In genomic region chr4:87384469-87385044, GRCm38 (mm10) we compare ENCODE assay signal across 14 mouse cellular contexts.
DNase-seq lines count a peak whose midpoint lies in the region; ATAC-seq and TF ChIP-seq lines count a peak whose summit lies in the region.
"Had no signal": no experiment of that assay in that cellular context is flagged by ENCODE, and none has a peak within 500 bp of the region (broad histone marks: within the 10 kb centered on the region; RNA-seq: fewer than 3 reads in every experiment).

No protein-coding gene starts in this region.

- no peak overlapping the region for H3K4me2 ChIP-seq in hindbrain, embryonic 11.5 days (replicated peaks; ENCODE audit: low read depth, low read length)
- H3K4me2 ChIP-seq in hindbrain, postnatal 0 days (ENCODE audit: low read depth, low read length) = no peak overlapping the region
- no peak overlapping the region for H3K4me2 ChIP-seq in lung, embryonic 14.5 days
- H3K4me2 ChIP-seq: heart, embryonic 15.5 days; limb, embryonic 15.5 days had no signal

- no peak for TF ChIP-seq POLR2A in lung, adult 2 months (IDR thresholded peaks at IDR 0.05; ENCODE audit: borderline replicate concordance, extremely low read depth, low read depth, low read length)

- ATAC-seq in hindbrain, embryonic 11.5 days (ENCODE audit: low FRiP score) = peak; percentile 48; the same call in 1 of the 2 replicates
- ATAC-seq in hindbrain, postnatal 0 days = no peak
- peak; percentile 17; the same call in 1 of the 2 replicates for ATAC-seq in lung, embryonic 14.5 days (ENCODE audit: insufficient read depth)
- no peak for ATAC-seq in megakaryocyte, adult 5-6 weeks (ENCODE audit: poor library complexity, severe bottlenecking)
- ATAC-seq: activated CD4-positive, CD25-positive, alpha-beta regulatory T cell, adult 4 months; CD4-positive, CD25-positive, alpha-beta regulatory T cell, adult 4 months had no signal

- H3K9me3 ChIP-seq in hindbrain, embryonic 11.5 days (ENCODE audit: control insufficient read depth, low read length) = no peaks in the 10 kb centered on the region
- no peaks in the 10 kb centered on the region for H3K9me3 ChIP-seq in hindbrain, postnatal 0 days (ENCODE audit: low read length)
- no peaks in the 10 kb centered on the region for H3K9me3 ChIP-seq in lung, embryonic 14.5 days (ENCODE audit: low read depth, low read length)
- H3K9me3 ChIP-seq: embryonic facial prominence, embryonic 10.5 days; heart, embryonic 15.5 days; limb, embryonic 15.5 days had no signal

- no peak for DNase-seq in hindbrain, embryonic 11.5 days (ENCODE audit: low spot score)
- DNase-seq in hindbrain, postnatal 0 days (ENCODE audit: low spot score) = no peak
- peak; percentile 53 for DNase-seq in lung, embryonic 14.5 days
- DNase-seq in lung, adult 2 months = no peak
- DNase-seq in Muller cell, postnatal 12 days (ENCODE audit: inconsistent ontology term) = peak; percentile 35
- DNase-seq in embryo, embryonic 10 days (ENCODE audit: low spot score) = peak; percentile 41
- DNase-seq: cerebellum, adult 9-10 months had no signal

- no peak overlapping the region for H3K27ac ChIP-seq in hindbrain, embryonic 11.5 days (ENCODE audit: low read depth, low read length)
- H3K27ac ChIP-seq in hindbrain, postnatal 0 days = no peak overlapping the region
- 0 out of 2 replicates have a peak overlapping the region, but pooled peaks have one; percentile 36 for H3K27ac ChIP-seq in lung, embryonic 14.5 days (ENCODE audit: low read depth)
- H3K27ac ChIP-seq: embryonic facial prominence, embryonic 10.5 days; heart, embryonic 15.5 days; layer of hippocampus, adult 2 months; limb, embryonic 15.5 days had no signal

- H3K4me3 ChIP-seq in hindbrain, embryonic 11.5 days (ENCODE audit: low read depth, low read length) = no peak overlapping the region
- H3K4me3 ChIP-seq in hindbrain, postnatal 0 days (ENCODE audit: low read length) = no peak overlapping the region
- no peak overlapping the region for H3K4me3 ChIP-seq in lung, embryonic 14.5 days (ENCODE audit: low read depth, low read length)
- H3K4me3 ChIP-seq in lung, adult 2 months (replicated peaks; ENCODE audit: extremely low read depth, low read depth, low read length) = no peak overlapping the region
- H3K4me3 ChIP-seq: embryonic facial prominence, embryonic 10.5 days; heart, embryonic 15.5 days; layer of hippocampus, adult 2 months; limb, embryonic 15.5 days had no signal

- H3K9ac ChIP-seq in hindbrain, embryonic 11.5 days (ENCODE audit: low read depth, low read length) = no peak overlapping the region
- no peak overlapping the region for H3K9ac ChIP-seq in hindbrain, postnatal 0 days (replicated peaks; ENCODE audit: low read length)
- H3K9ac ChIP-seq in lung, embryonic 14.5 days = no peak overlapping the region
- H3K9ac ChIP-seq: heart, embryonic 15.5 days; limb, embryonic 15.5 days had no signal

- H3K4me1 ChIP-seq in hindbrain, embryonic 11.5 days (replicated peaks; ENCODE audit: control insufficient read depth, insufficient read depth, low read length) = peaks cover 6% of the 10 kb centered on the region; the same call in 1 of the 2 replicates
- no peaks in the 10 kb centered on the region for H3K4me1 ChIP-seq in hindbrain, postnatal 0 days (ENCODE audit: insufficient read depth, low read length)
- 0 out of 2 replicates have a peak, but pooled peaks cover 4% of the 10 kb centered on the region for H3K4me1 ChIP-seq in lung, embryonic 14.5 days (ENCODE audit: insufficient read depth)
- no peaks in the 10 kb centered on the region for H3K4me1 ChIP-seq in lung, adult 2 months (ENCODE audit: control insufficient read depth, insufficient read depth, low read length)
- H3K4me1 ChIP-seq: heart, embryonic 15.5 days had no signal

- 41% methylated on average over 6 of the region's 6 CpGs for WGBS in hindbrain, embryonic 11.5 days
- WGBS in hindbrain, postnatal 0 days = 37% methylated on average over 6 of the region's 6 CpGs
- 19% methylated on average over 6 of the region's 6 CpGs for WGBS in lung, embryonic 14.5 days
- 46% methylated on average over 6 of the region's 6 CpGs for WGBS in lung, adult 2 months

- H3K36me3 ChIP-seq in hindbrain, embryonic 11.5 days (ENCODE audit: control insufficient read depth, insufficient read depth, low read length) = no peaks in the 10 kb centered on the region
- no peaks in the 10 kb centered on the region for H3K36me3 ChIP-seq in hindbrain, postnatal 0 days (ENCODE audit: insufficient read depth, low read length)
- H3K36me3 ChIP-seq in lung, embryonic 14.5 days (ENCODE audit: insufficient read depth) = no peaks in the 10 kb centered on the region
- H3K36me3 ChIP-seq: embryonic facial prominence, embryonic 10.5 days; heart, embryonic 15.5 days; limb, embryonic 15.5 days had no signal

- TF ChIP-seq CTCF in hindbrain, postnatal 0 days (IDR thresholded peaks at IDR 0.05; ENCODE audit: low read depth) = no peak
- no peak for TF ChIP-seq CTCF in lung, embryonic 14.5 days (IDR thresholded peaks at IDR 0.05; ENCODE audit: low read depth)
- TF ChIP-seq CTCF in lung, adult 2 months (IDR thresholded peaks at IDR 0.05; ENCODE audit: insufficient read depth, low read length) = no peak

- H3K27me3 ChIP-seq in hindbrain, embryonic 11.5 days (ENCODE audit: control insufficient read depth, insufficient read depth, low read length) = no peaks in the 10 kb centered on the region
- H3K27me3 ChIP-seq in hindbrain, postnatal 0 days (ENCODE audit: insufficient read depth, low read length) = no peaks in the 10 kb centered on the region
- H3K27me3 ChIP-seq in lung, embryonic 14.5 days (ENCODE audit: insufficient read depth, low read length) = no peaks in the 10 kb centered on the region
- H3K27me3 ChIP-seq: heart, embryonic 15.5 days had no signal

Comparison
In these comparisons a context has a peak if more than half of its experiments do, and no peak if none do; other contexts are left out.
1. ATAC-seq: peak in hindbrain, embryonic 11.5 days (single experiment) and lung, embryonic 14.5 days (single experiment); none in hindbrain, postnatal 0 days (single experiment) and megakaryocyte, adult 5-6 weeks (single experiment).
2. DNase-seq: peak in lung, embryonic 14.5 days (single experiment), Muller cell, postnatal 12 days (single experiment) and embryo, embryonic 10 days (single experiment); none in hindbrain, embryonic 11.5 days (single experiment), hindbrain, postnatal 0 days (single experiment) and lung, adult 2 months (single experiment).